Mouse (Mus musculus) liver, embryonic 12.5 days (tissue): ENCODE measurements around the gene F2. TPM values are rescaled to one million over a fixed set of nuclear protein-coding genes. Genes with fewer than 3 reads are reported as not detected.
"Not testable (repeated sequence)": the region's sequence is repeated elsewhere in the genome, so short reads cannot be mapped to it uniquely, and the experiment has no call there.

Experiments used
- ATAC-seq: fragments of 200-750 bp; cut with Nextera tagmentation; 2 replicates; pipeline ENCODE4 v1.8.0; 2017; ENCODE audit warnings: moderate number of reproducible peaks, mild to moderate bottlenecking, moderate library complexity
- H3K27ac ChIP-seq: fragments of 300-500 bp; sonication (generic); 2 replicates; pipeline ENCODE4 v1.5.1; 2016; ENCODE audit warnings: mild to moderate bottlenecking
- H3K27me3 ChIP-seq: fragments of 300-500 bp; sonication (generic); replicated peaks from 2 replicates; pipeline ENCODE4 v1.6.1; 2016; ENCODE audit warnings: mild to moderate bottlenecking, moderate library complexity
- H3K36me3 ChIP-seq: fragments of 300-500 bp; sonication (generic); 2 replicates; pipeline ENCODE4 v1.6.1; 2016; ENCODE audit warnings: mild to moderate bottlenecking, moderate library complexity
- H3K4me1 ChIP-seq: fragments of 300-500 bp; sonication (generic); 2 replicates; pipeline ENCODE4 v1.6.1; 2016
- H3K4me2 ChIP-seq: fragments of 300-500 bp; sonication (generic); 2 replicates; pipeline ENCODE4 v1.6.1; 2016; ENCODE audit warnings: mild to moderate bottlenecking, moderate library complexity
- H3K4me3 ChIP-seq: fragments of 300-500 bp; sonication (generic); 2 replicates; pipeline ENCODE4 v1.5.1; 2016; ENCODE audit warnings: mild to moderate bottlenecking, moderate library complexity
- H3K9ac ChIP-seq: fragments of 300-500 bp; sonication (generic); 2 replicates; pipeline ENCODE4 v1.6.1; 2016; ENCODE audit warnings: mild to moderate bottlenecking, moderate library complexity
- H3K9me3 ChIP-seq: fragments of 300-500 bp; sonication (generic); replicated peaks from 2 replicates; pipeline ENCODE4 v1.6.1; 2016; ENCODE audit warnings: mild to moderate bottlenecking, moderate library complexity
- WGBS: fragments of 180-500 bp; shearing (Covaris S2); methylation state at CpG from one replicate; pipeline ENCODE4 v1.1.7; 2016; ENCODE audit not compliant: insufficient replicate concordance; 5-methylcytosine and 5-hydroxymethylcytosine counted together
- polyA plus RNA-seq: library from polyadenylated mRNA; unstranded; fragments of >200 nt; fragmentation: Nextera tagmentation; extraction: Ambion mirVana; gene quantifications from 2 replicates; pipeline ENCODE4 v1.2.1, GENCODE M21; 2016

F2 gene
- polyA plus RNA-seq, 1 experiment from 2014 or later = 125 TPM

- 85% methylated on average over 8 of the region's 8 CpGs for WGBS
- ATAC-seq = no peak
Measured at GRCm38 (mm10) chr2:91628171-91628570, 8.0 kb downstream of the F2 start.

GRCm38 (mm10) chr2:91627486-91627885 lies 8.7 kb downstream of the F2 start:
- Histone ChIP-seq H3K4me1 (no peaks in the 10 kb centered on the region), H3K4me3 (no peak overlapping the region), H3K27ac (no peak overlapping the region), H3K36me3 (peaks cover 26% of the 10 kb centered on the region), H3K9me3 (no peaks in the 10 kb centered on the region), H3K4me2 (no peak overlapping the region), H3K9ac (no peak overlapping the region), H3K27me3 (peaks cover 9% of the 10 kb centered on the region; the same call in 1 of the 2 replicates)
- no peak for ATAC-seq
- 62% methylated on average over 5 of the region's 5 CpGs for WGBS

More at GRCm38 (mm10) chr2:91628171-91628570, 8.0 kb downstream of the F2 start:
- peaks cover 19% of the 10 kb centered on the region for H3K36me3 ChIP-seq
- peaks cover 9% of the 10 kb centered on the region; the same call in 1 of the 2 replicates for H3K27me3 ChIP-seq
- no peak overlapping the region for H3K9ac ChIP-seq
- no peak overlapping the region for H3K4me3 ChIP-seq
- no peak overlapping the region for H3K4me2 ChIP-seq
- no peaks in the 10 kb centered on the region for H3K4me1 ChIP-seq
- no peak overlapping the region for H3K27ac ChIP-seq
- no peaks in the 10 kb centered on the region for H3K9me3 ChIP-seq

- not testable (repeated sequence) for ATAC-seq, H3K4me1 ChIP-seq, H3K27me3 ChIP-seq, H3K4me3 ChIP-seq, H3K9me3 ChIP-seq, H3K4me2 ChIP-seq, H3K9ac ChIP-seq, H3K27ac ChIP-seq
- H3K36me3 ChIP-seq = peaks cover 67% of the 10 kb centered on the region
- 91% methylated on average over 7 of the region's 7 CpGs for WGBS
Measured at GRCm38 (mm10) chr2:91623366-91623765, 12.8 kb downstream of the F2 start.

GRCm38 (mm10) chr2:91622356-91622755 lies 13.9 kb downstream of the F2 start:
- peaks cover 77% of the 10 kb centered on the region for H3K36me3 ChIP-seq

GRCm38 (mm10) chr2:91609370-91609769 lies 26.8 kb downstream of the F2 start:
- H3K36me3 ChIP-seq = peaks cover 87% of the 10 kb centered on the region
- H3K27me3 ChIP-seq, H3K27ac ChIP-seq, H3K4me1 ChIP-seq, H3K4me3 ChIP-seq, H3K9ac ChIP-seq, H3K4me2 ChIP-seq, H3K9me3 ChIP-seq, ATAC-seq: not testable (repeated sequence)

More at GRCm38 (mm10) chr2:91622356-91622755, 13.9 kb downstream of the F2 start:
- ATAC-seq = no peak
- WGBS = 90% methylated on average over 5 of the region's 5 CpGs
- H3K9ac ChIP-seq = no peak overlapping the region
- H3K4me3 ChIP-seq = no peak overlapping the region
- no peaks in the 10 kb centered on the region for H3K4me1 ChIP-seq
- no peak overlapping the region for H3K4me2 ChIP-seq
- no peak overlapping the region for H3K27ac ChIP-seq
- 0 out of 2 replicates have a peak, but pooled peaks cover under 1% of the 10 kb centered on the region for H3K27me3 ChIP-seq
- H3K9me3 ChIP-seq = no peaks in the 10 kb centered on the region

GRCm38 (mm10) chr2:91602389-91602788 lies 33.8 kb downstream of the F2 start:
- Histone ChIP-seq H3K4me1 (no peaks in the 10 kb centered on the region), H3K4me3 (no peak overlapping the region), H3K4me2 (no peak overlapping the region), H3K9me3 (no peaks in the 10 kb centered on the region), H3K27me3 (no peaks in the 10 kb centered on the region), H3K9ac (no peak overlapping the region), H3K27ac (no peak overlapping the region), H3K36me3 (peaks cover 94% of the 10 kb centered on the region)
- ATAC-seq = no peak
- WGBS = 75% methylated on average over 4 of the region's 4 CpGs

GRCm38 (mm10) chr2:91600475-91600874 lies 35.7 kb downstream of the F2 start:
- H3K36me3 ChIP-seq = peaks cover 95% of the 10 kb centered on the region

GRCm38 (mm10) chr2:91586242-91586641 lies 50.0 kb downstream of the F2 start:
- Histone ChIP-seq H3K36me3 (peaks cover 83% of the 10 kb centered on the region), H3K4me1 (no peaks in the 10 kb centered on the region), H3K4me2 (no peak overlapping the region), H3K9ac (no peak overlapping the region), H3K27ac (no peak overlapping the region), H3K27me3 (no peaks in the 10 kb centered on the region), H3K4me3 (no peak overlapping the region), H3K9me3 (no peaks in the 10 kb centered on the region)
- WGBS = 90% methylated on average over 1 of the region's 1 CpGs
- ATAC-seq = no peak

More at GRCm38 (mm10) chr2:91600475-91600874, 35.7 kb downstream of the F2 start:
- ATAC-seq = no peak
- no peak overlapping the region for H3K27ac ChIP-seq
- 89% methylated on average over 4 of the region's 4 CpGs for WGBS
- no peak overlapping the region for H3K9ac ChIP-seq
- H3K4me3 ChIP-seq = no peak overlapping the region
- H3K9me3 ChIP-seq = no peaks in the 10 kb centered on the region
- H3K4me1 ChIP-seq = no peaks in the 10 kb centered on the region
- H3K27me3 ChIP-seq = no peaks in the 10 kb centered on the region
- H3K4me2 ChIP-seq = no peak overlapping the region

GRCm38 (mm10) chr2:91580894-91581293 lies 55.3 kb downstream of the F2 start:
- no peaks in the 10 kb centered on the region for H3K9me3 ChIP-seq
- H3K4me1 ChIP-seq = no peaks in the 10 kb centered on the region
- H3K27ac ChIP-seq = no peak overlapping the region
- H3K4me2 ChIP-seq = no peak overlapping the region
- WGBS = 93% methylated on average over 1 of the region's 1 CpGs
- H3K36me3 ChIP-seq = peaks cover 83% of the 10 kb centered on the region
- no peak overlapping the region for H3K4me3 ChIP-seq
- no peak overlapping the region for H3K9ac ChIP-seq
- H3K27me3 ChIP-seq = no peaks in the 10 kb centered on the region
- no peak for ATAC-seq

Other genes with a start within 250 kb of the F2 start
- gene 1110051M20Rik, start 191.7 kb downstream of the F2 start, polyA plus RNA-seq = 9.1 and 10.4 TPM in 2 replicates
- gene Lrp4, start 178.9 kb downstream of the F2 start, polyA plus RNA-seq = 1.0 and 1.2 TPM in 2 replicates
- 57.7 and 59.1 TPM in 2 replicates for gene Ckap5, start 109.7 kb downstream of the F2 start, polyA plus RNA-seq
- 5.0 and 5.9 TPM in 2 replicates for gene Zfp408, start 13.4 kb upstream of the F2 start, polyA plus RNA-seq
- 59.8 and 66.1 TPM in 2 replicates for gene Arhgap1, start 13.4 kb upstream of the F2 start, polyA plus RNA-seq
- 12.8 and 14.7 TPM in 2 replicates for gene Atg13, start 74.2 kb upstream of the F2 start, polyA plus RNA-seq
- gene Harbi1, start 74.4 kb upstream of the F2 start, polyA plus RNA-seq = 8.4 and 10.6 TPM in 2 replicates
- 8.7 and 9.0 TPM in 2 replicates for gene Ambra1, start 93.7 kb upstream of the F2 start, polyA plus RNA-seq